In genomic region chr3:116536428-116537199, GRCm38 (mm10) we compare ENCODE assay signal across 8 mouse cellular contexts. TPM values are rescaled to one million over a fixed set of nuclear protein-coding genes. Genes with fewer than 3 reads are reported as not detected.
DNase-seq lines count a peak whose midpoint lies in the region; ATAC-seq lines count a peak whose summit lies in the region.

No protein-coding gene starts in this region.

- no peaks in the 10 kb centered on the region for H3K27me3 ChIP-seq in liver, embryonic 12.5 days (replicated peaks)

- ATAC-seq in liver, embryonic 12.5 days, result peak; percentile 57; the same call in 1 of the 2 replicates

- peak; percentile 12 to 21 for DNase-seq in cerebellum, postnatal 10 days
- no peak for DNase-seq in cerebellum, adult 9-11 months
- DNase-seq in spleen, adult 12 weeks (ENCODE audit: low spot score), result peak; percentile 31
- no peak for DNase-seq in spleen, adult 18-20 months
- DNase-seq in thymus, postnatal 10 days (ENCODE audit: low spot score in 2 of 2), result no peak
- no peak for DNase-seq in retina, embryonic 14.5 days (ENCODE audit: low spot score)
- no peak for DNase-seq in frontal cortex, adult 2 months (ENCODE audit: extremely low spot score in 1 of 2, low spot score in 1 of 2)

- H3K9ac ChIP-seq in liver, embryonic 12.5 days, result no peak overlapping the region

- H3K4me2 ChIP-seq in liver, embryonic 12.5 days, result no peak overlapping the region

- 64% methylated on average over 16 of the region's 16 CpGs for WGBS in liver, embryonic 12.5 days (ENCODE audit: insufficient replicate concordance)

- H3K36me3 ChIP-seq in liver, embryonic 12.5 days, result peaks cover 58% of the 10 kb centered on the region

- H3K27ac ChIP-seq in liver, embryonic 12.5 days, result no peak overlapping the region

- no peaks in the 10 kb centered on the region for H3K9me3 ChIP-seq in liver, embryonic 12.5 days (replicated peaks)

- peaks cover 6% of the 10 kb centered on the region; the same call in 1 of the 2 replicates for H3K4me1 ChIP-seq in liver, embryonic 12.5 days

- no peak overlapping the region for H3K4me3 ChIP-seq in liver, embryonic 12.5 days

RNA-seq across cellular contexts. Expression of gene Dbt, which starts 23.7 kb away (rescaled TPM):
- polyA plus RNA-seq in liver, embryonic 12.5 days (2016; fragmentation: Nextera tagmentation; extraction: Ambion mirVana), result 11.1 and 11.5 TPM in 2 replicates
- 15.6 and 21.1 TPM in 2 replicates for polyA plus RNA-seq in frontal cortex, adult 2 months (2012; rRNA removed)

RNA-seq across cellular contexts. Expression of gene Lrrc39, which starts 26.2 kb away (rescaled TPM):
- 2.6 and 3.8 TPM in 2 replicates for polyA plus RNA-seq in liver, embryonic 12.5 days (2016; fragmentation: Nextera tagmentation; extraction: Ambion mirVana)
- polyA plus RNA-seq in frontal cortex, adult 2 months (2012; rRNA removed), result 0.44 and 0.66 TPM in 2 replicates

RNA-seq across cellular contexts. Expression of gene Rtca, which starts 28.6 kb away (rescaled TPM):
- 46.5 and 47.7 TPM in 2 replicates for polyA plus RNA-seq in liver, embryonic 12.5 days (2016; fragmentation: Nextera tagmentation; extraction: Ambion mirVana)
- polyA plus RNA-seq in frontal cortex, adult 2 months (2012; rRNA removed), result 84.2 and 86.5 TPM in 2 replicates

RNA-seq across cellular contexts. Expression of gene Sass6, which starts 58.2 kb away (rescaled TPM):
- polyA plus RNA-seq in liver, embryonic 12.5 days (2016; fragmentation: Nextera tagmentation; extraction: Ambion mirVana), result 26.3 and 28.2 TPM in 2 replicates
- polyA plus RNA-seq in frontal cortex, adult 2 months (2012; rRNA removed), result 4.8 and 5.3 TPM in 2 replicates

Comparison
In these comparisons a context has a peak if more than half of its experiments do, and no peak if none do; other contexts are left out.
1. DNase-seq: peak in cerebellum, postnatal 10 days (2 of 2) and spleen, adult 12 weeks (single experiment); none in cerebellum, adult 9-11 months (single experiment), spleen, adult 18-20 months (0 of 2), thymus, postnatal 10 days (0 of 2), retina, embryonic 14.5 days (single experiment) and frontal cortex, adult 2 months (0 of 2).